Mouse (Mus musculus): ENCODE measurements around the gene Vezt. TPM values are rescaled to one million over a fixed set of nuclear protein-coding genes. Genes with fewer than 3 reads are reported as not detected.

Gene Vezt
- polyA plus RNA-seq (2012; rRNA removed) = 38.9 TPM in 2 replicates

DNA sequence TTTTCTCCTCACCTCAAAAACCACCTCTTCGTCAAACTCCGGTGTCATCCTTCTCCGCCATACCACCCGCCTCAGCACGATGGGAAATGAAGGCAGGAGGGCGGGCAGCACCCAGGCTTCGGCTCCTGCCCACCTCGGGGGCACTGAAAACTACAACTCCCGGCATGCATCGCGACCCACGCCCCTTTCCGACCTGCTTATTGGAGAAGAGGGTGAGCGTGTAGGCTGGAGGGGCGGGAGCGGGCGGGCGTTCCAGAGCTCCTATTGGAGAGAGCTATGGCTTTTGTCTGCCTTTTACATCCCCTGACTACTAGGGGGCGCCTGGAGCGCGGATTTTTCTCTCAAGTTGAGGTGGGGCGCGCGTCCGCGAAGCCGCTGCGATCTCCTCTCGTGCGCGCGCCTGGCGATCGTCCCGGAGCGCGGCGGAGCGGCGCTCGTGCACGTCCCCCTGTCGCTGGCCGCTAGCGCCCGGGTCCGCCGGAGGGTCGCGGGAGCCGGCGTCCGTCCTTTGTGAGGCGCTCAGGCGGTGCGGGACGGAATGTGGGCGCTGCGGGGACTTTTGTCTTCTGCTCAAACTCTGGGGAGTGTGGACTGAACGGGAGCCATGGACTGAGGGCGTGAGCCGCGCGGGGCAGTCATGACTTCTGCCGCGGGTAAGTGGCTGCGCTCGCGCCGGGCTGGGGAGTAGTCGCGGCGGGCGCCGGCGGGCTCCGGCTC, at the start of gene Vezt, which contains the start of gene Fgd6:
Gene Vezt, minus strand, starts transcription at position 160 of the 717 bp plus-strand sequence.
Gene Fgd6, plus strand, starts transcription at position 344 of the 717 bp plus-strand sequence.
- Histone ChIP-seq H3K4me1 (ENCODE audit: control insufficient read depth, insufficient read depth, low read length) (peaks cover 1% of the 10 kb centered on the region; the same call in 1 of the 2 replicates), H3K27ac (ENCODE audit: insufficient read depth, low read length) (peak within 1 kb of the TSS; percentile 31), H3K4me3 (ENCODE audit: insufficient read depth, low read length) (peak within 1 kb of the TSS; percentile 73)
- TF ChIP-seq POLR2A (IDR thresholded peaks at IDR 0.05; ENCODE audit: extremely low read depth, insufficient read depth, low read length) (peak; percentile 92), CTCF (IDR thresholded peaks at IDR 0.05; ENCODE audit: extremely low read depth, insufficient read depth, low read length) (peak; percentile 64)

DNA sequence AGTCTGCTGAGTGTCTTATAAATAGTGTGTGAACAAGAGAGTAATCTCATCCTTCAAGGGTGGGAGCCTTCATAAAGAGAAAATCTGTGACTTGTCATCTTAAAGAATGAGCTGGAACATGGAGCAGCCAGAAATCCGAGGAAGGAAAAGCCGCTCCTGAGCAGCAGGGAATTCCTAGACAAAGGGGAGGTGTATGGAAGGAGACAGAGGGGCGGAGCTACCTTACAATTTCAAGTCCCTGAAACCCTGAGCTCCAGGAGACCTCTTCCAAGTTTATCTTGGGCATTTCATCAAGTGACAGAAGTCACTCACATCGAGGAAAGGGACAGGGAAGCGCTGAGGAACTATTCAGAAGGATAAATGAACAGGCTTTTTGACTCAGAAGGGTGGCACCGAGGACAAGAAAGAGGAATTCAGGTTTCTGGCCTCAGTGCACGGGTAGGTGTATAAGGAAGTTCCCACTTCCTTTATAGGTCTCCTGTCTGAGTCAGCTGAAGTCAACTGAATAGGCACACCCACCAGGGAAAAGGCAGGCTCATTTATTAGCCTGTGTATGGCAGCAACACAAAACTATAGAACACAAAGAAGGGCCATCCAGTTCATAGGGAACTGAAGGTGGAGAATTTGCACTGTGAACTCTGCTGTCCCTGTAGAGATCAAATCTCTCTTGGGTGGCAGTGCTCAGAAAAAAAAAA, 46.6 kb upstream of the Vezt start:
- H3K4me1 ChIP-seq (ENCODE audit: control insufficient read depth, insufficient read depth, low read length) = peaks cover 8% of the 10 kb centered on the region; the same call in 1 of the 2 replicates
- H3K4me3 ChIP-seq (ENCODE audit: insufficient read depth, low read length) = no peak overlapping the region
- TF ChIP-seq CTCF (IDR thresholded peaks at IDR 0.05; ENCODE audit: extremely low read depth, insufficient read depth, low read length) (no peak), POLR2A (IDR thresholded peaks at IDR 0.05; ENCODE audit: extremely low read depth, insufficient read depth, low read length) (no peak)
- no peak overlapping the region for H3K27ac ChIP-seq (ENCODE audit: insufficient read depth, low read length)

DNA sequence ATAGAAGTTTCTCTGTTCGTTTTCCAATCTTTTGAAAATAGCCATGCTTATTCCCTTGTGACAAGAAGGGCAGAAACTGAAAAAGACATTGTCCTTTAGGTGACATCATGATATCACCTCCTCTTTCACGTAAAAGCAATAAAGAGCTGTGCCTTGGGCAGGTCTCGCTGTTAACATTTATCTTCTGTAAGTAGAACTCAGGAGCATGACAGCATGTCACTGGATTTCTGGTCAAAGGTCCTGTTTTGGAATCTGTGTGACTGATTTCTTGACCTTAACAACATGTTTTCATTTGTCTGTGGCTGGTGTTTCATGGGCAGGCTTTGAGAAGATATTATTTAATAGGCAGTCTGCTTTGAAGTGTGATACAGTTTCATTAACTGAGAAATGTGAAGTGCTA, 45.1 kb upstream of the Vezt start:
- Histone ChIP-seq H3K4me1 (ENCODE audit: control insufficient read depth, insufficient read depth, low read length) (peaks cover 5% of the 10 kb centered on the region; the same call in 1 of the 2 replicates), H3K27ac (ENCODE audit: insufficient read depth, low read length) (no peak overlapping the region), H3K4me3 (ENCODE audit: insufficient read depth, low read length) (no peak overlapping the region)
- TF ChIP-seq POLR2A (IDR thresholded peaks at IDR 0.05; ENCODE audit: extremely low read depth, insufficient read depth, low read length) (no peak), CTCF (IDR thresholded peaks at IDR 0.05; ENCODE audit: extremely low read depth, insufficient read depth, low read length) (no peak)

DNA sequence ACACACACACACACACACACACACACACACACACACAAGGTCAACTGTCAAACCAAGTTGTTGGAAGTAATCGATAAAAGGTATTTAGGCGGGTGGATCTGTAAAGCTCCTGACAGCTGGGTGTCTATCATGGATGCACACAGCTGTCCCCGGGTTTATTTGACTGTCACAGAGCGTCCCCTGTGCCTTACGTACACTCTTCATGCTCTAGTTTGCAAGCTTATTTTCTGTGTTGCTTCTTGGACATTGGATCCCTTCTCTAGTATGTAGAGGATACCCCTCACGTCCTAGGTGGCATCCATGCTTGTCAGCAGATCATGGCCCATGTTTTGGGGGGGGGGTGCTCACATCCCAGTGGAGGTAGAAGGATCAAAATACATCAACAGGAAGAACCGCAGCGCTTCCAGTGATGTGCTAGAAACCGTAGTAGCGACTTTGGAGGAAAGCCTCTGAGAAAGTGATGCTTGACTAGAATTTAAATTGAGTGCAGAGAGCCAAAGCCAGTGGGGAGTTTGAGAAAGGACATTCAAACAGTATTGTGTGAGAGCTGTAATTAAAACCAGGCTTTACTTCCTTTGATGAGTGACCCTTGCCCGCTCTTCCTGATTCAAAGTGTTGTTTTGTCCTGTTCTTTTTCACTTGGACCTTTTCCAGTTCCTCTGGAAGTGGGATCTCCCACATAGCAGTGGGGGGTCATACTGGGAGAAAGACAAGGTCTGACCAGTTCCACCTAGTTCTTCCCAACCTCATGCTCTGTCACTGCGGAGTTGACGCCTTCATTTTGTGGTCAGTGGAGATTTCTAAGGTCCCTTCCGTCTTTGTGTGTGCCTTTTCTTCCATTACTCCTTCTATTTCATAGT, 41.6 kb upstream of the Vezt start:
- H3K4me3 ChIP-seq (ENCODE audit: insufficient read depth, low read length) = no peak overlapping the region
- TF ChIP-seq POLR2A (IDR thresholded peaks at IDR 0.05; ENCODE audit: extremely low read depth, insufficient read depth, low read length) = no peak
- TF ChIP-seq CTCF (IDR thresholded peaks at IDR 0.05; ENCODE audit: extremely low read depth, insufficient read depth, low read length) = no peak
- peaks cover 2% of the 10 kb centered on the region; the same call in 1 of the 2 replicates for H3K4me1 ChIP-seq (ENCODE audit: control insufficient read depth, insufficient read depth, low read length)
- H3K27ac ChIP-seq (ENCODE audit: insufficient read depth, low read length) = peak overlapping the region; percentile 93

DNA sequence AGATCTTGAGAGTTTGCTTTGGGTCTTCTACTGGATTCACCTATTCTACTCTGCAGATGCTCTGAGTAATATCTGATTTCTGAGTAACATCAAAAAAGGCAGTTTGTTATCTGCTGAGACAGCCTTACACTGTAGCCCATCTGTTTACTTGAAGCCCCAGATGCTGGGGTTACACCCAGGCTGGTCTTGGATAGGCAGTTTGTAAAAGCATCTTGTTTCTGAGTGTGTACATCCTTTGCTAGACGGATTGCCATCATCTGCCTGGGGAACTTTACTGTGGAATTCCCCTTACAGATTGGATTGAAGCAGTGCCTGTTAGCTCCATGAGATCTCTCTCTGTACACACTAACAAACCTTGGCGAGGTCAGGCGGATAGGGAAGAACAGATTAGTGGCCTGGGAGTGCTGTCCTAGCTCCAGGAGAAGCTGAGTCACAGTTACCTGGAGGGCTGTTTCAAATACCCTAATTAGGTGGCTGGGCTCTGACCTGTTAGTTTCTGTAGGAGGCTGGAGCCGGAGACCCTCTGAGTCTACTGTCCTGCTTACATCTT, 37.4 kb upstream of the Vezt start:
- Histone ChIP-seq H3K4me1 (ENCODE audit: control insufficient read depth, insufficient read depth, low read length) (no peaks in the 10 kb centered on the region; the same call in 1 of the 2 replicates), H3K27ac (ENCODE audit: insufficient read depth, low read length) (no peak overlapping the region), H3K4me3 (ENCODE audit: insufficient read depth, low read length) (no peak overlapping the region)
- TF ChIP-seq POLR2A (IDR thresholded peaks at IDR 0.05; ENCODE audit: extremely low read depth, insufficient read depth, low read length) (no peak), CTCF (IDR thresholded peaks at IDR 0.05; ENCODE audit: extremely low read depth, insufficient read depth, low read length) (no peak)

DNA sequence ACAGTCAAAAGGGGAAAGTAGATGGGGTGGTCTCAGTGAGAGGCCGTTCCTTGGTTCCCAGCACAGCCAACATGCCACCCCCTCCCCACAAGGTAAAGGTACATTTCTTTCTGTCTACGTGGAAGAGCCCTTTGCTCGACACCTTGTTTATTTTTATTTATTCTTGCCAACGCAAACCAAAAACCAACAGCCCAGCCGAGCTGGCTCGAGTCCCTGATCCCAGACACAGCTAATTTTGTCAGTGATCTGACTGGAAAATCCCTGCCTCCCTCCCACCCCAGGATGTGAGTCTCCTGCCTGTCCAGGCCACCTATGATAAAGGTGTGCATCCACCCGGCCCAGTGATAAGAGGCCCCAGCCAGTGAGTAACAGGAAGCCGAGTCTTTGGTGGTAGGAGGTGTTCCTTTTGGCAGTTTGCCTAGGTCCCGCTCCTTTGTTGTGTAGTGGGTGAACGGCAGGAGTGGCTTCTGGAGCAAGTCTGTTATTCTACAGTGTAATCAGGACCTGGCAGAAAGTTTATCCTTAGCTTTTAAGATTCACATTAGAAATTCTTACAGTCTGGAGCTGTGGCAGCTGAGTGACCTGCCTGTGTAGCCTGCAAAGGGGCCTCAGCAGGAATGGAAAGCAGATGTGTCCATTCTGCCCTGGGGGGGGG, 36.8 kb upstream of the Vezt start:
- no peak overlapping the region for H3K27ac ChIP-seq (ENCODE audit: insufficient read depth, low read length)
- TF ChIP-seq POLR2A (IDR thresholded peaks at IDR 0.05; ENCODE audit: extremely low read depth, insufficient read depth, low read length) = no peak
- TF ChIP-seq CTCF (IDR thresholded peaks at IDR 0.05; ENCODE audit: extremely low read depth, insufficient read depth, low read length) = no peak

DNA sequence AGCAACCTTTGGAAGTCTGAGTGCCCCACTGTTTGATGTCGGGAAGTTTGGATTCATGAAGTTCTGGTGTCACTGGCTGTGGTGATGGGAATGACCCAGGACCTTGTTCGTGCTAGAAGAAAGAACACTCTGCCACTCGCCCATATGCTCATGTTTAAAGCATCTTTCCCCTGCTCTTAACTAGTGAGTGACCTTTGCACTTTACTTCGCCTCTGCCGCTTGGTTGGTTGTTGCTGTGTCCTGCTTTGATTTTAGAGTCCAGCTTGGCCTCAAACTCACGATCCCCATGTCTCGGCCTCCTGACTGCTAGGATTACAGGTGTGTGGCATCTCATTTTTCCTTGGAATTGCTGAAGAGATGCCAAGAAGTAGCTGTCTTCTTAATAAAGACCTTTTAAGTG, 36.0 kb upstream of the Vezt start:
- H3K4me1 ChIP-seq (ENCODE audit: control insufficient read depth, insufficient read depth, low read length) = no peaks in the 10 kb centered on the region
- no peak overlapping the region for H3K4me3 ChIP-seq (ENCODE audit: insufficient read depth, low read length)
- no peak for TF ChIP-seq CTCF (IDR thresholded peaks at IDR 0.05; ENCODE audit: extremely low read depth, insufficient read depth, low read length)
- TF ChIP-seq POLR2A (IDR thresholded peaks at IDR 0.05; ENCODE audit: extremely low read depth, insufficient read depth, low read length) = no peak
- no peak overlapping the region for H3K27ac ChIP-seq (ENCODE audit: insufficient read depth, low read length)

More for the DNA sequence above, 36.8 kb upstream of the Vezt start:
- no peaks in the 10 kb centered on the region; the same call in 1 of the 2 replicates for H3K4me1 ChIP-seq (ENCODE audit: control insufficient read depth, insufficient read depth, low read length)
- H3K4me3 ChIP-seq (ENCODE audit: insufficient read depth, low read length) = no peak overlapping the region

DNA sequence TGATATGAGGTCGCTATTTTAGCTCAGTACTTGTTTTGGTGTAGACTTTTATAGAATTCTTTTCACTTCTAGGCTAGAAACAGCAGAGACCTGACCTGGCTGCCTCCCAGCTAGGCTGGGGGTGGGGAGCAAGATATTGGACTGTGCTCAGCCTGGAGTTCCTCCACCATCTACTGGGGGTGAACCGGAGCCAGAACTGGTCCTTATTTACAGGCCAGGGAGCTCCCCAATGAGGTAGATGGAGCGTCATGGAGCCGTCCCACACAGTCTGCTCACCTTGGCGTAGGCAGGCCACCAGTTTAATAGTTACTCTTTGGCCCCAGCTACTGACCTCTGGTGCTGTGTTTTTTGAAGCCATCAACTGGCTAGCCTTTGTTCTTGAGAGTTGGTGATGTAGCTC, 33.1 kb upstream of the Vezt start:
- Histone ChIP-seq H3K4me1 (ENCODE audit: control insufficient read depth, insufficient read depth, low read length) (no peaks in the 10 kb centered on the region), H3K27ac (ENCODE audit: insufficient read depth, low read length) (no peak overlapping the region), H3K4me3 (ENCODE audit: insufficient read depth, low read length) (no peak overlapping the region)
- TF ChIP-seq CTCF (IDR thresholded peaks at IDR 0.05; ENCODE audit: extremely low read depth, insufficient read depth, low read length) (no peak), POLR2A (IDR thresholded peaks at IDR 0.05; ENCODE audit: extremely low read depth, insufficient read depth, low read length) (no peak)
